Mouse (Mus musculus): ENCODE data around the gene Mbnl2.

DNA sequence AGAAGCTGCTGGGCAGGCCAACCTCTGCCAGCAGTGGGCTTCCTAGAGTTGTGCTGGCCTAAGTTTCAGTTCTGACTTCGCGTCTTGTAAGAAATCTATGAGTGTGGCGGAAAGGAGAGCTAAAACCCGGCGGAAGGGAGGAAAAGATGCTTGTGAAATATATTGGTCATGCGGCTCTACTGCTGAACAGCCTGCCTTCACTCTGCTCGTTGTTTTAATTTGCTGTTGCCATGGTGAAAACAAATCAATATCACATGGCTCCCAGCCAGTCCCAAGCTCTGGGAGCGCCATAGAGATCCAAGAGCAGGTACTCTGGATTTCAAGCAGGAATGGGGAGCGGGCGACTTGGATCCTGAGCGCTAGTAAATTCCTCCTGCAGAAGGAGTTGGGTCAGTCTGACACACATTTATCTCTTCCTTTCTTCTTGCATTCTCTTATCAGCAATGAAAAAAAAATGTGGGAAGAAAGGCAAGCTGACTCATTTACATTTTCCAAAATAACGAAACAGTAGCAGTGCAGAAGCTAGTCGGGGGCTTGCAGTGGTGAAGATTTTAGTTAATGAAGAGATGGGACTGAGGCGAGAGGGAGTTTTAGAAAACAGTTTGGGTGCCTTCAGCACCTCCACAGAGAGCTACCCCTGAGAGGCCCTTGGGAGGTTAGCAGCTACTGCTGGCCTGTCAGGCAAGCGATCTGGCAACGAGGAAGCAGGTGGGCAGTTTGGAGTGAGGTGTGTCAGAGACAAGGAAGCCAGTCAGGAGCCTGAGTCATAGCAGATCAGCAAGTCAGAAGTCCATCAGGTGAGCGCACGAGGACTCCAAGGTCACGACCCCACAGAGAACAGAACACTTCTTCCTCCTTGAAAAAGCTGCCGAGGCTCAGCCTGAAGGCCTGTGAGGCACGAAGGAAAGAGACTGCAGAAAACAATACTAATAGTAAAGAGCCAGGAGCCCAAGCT is 3.1 kb downstream of the Mbnl2 start:
- TF ChIP-seq CTCF (IDR thresholded peaks at IDR 0.05; ENCODE audit: extremely low read depth, insufficient read depth, insufficient read length, insufficient replicate concordance) (no peak), POLR2A (IDR thresholded peaks at IDR 0.05; ENCODE audit: low read depth, low read length) (no peak)
